Mouse (Mus musculus) brain, embryonic 18.5 days (tissue): ENCODE measurements at regions not wholly inside any gene's neighbourhood (a gene's known extent, or its start where the extent isn't known, plus 50 kb on each side); places are given as distances from the start of the nearest gene placed in this dataset.
A peak's percentile ranks its signal among the peaks of the same experiment; 100 is the strongest.

Experiments used
- DNase-seq: peaks from one replicate; pipeline ENCODE4 v3.0.0-alpha.2; 2012; ENCODE audit warnings: low read depth, low spot score

- DNase-seq, result no peak
Observed at GRCm38 (mm10) chr14:76917139-76917929, 119.2 kb upstream of the Ccdc122 start.

- no peak for DNase-seq
Observed at GRCm38 (mm10) chr14:76913850-76914249, 122.7 kb upstream of the Ccdc122 start.

- no peak for DNase-seq
Observed at GRCm38 (mm10) chr14:76912301-76913001, 124.1 kb upstream of the Ccdc122 start.

- DNase-seq, result no peak
Observed at GRCm38 (mm10) chr14:76911271-76911670, 125.3 kb upstream of the Ccdc122 start.

- DNase-seq, result no peak
Observed at GRCm38 (mm10) chr14:76910186-76910585, 126.4 kb upstream of the Ccdc122 start.

GRCm38 (mm10) chr14:76907941-76908340 is 128.6 kb upstream of the Ccdc122 start:
- no peak for DNase-seq

GRCm38 (mm10) chr14:76902962-76903757 is 133.4 kb upstream of the Ccdc122 start:
- no peak for DNase-seq

- no peak for DNase-seq
Observed at GRCm38 (mm10) chr14:76901490-76901889, 135.1 kb upstream of the Ccdc122 start.

GRCm38 (mm10) chr14:76899331-76899730 is 137.2 kb upstream of the Ccdc122 start:
- no peak for DNase-seq

- DNase-seq, result no peak
Observed at GRCm38 (mm10) chr14:76887708-76888107, 148.9 kb upstream of the Ccdc122 start.

- DNase-seq, result no peak
Observed at GRCm38 (mm10) chr14:76887201-76887600, 149.4 kb upstream of the Ccdc122 start.

GRCm38 (mm10) chr14:76883231-76883651 is 153.3 kb upstream of the Ccdc122 start:
- no peak for DNase-seq

GRCm38 (mm10) chr14:76882711-76883171 is 153.8 kb upstream of the Ccdc122 start:
- peak; percentile 64 for DNase-seq

- no peak for DNase-seq
Observed at GRCm38 (mm10) chr14:76880851-76881250, 155.7 kb upstream of the Ccdc122 start.

- DNase-seq, result no peak
Observed at GRCm38 (mm10) chr14:76877306-76877705, 159.3 kb upstream of the Ccdc122 start.

GRCm38 (mm10) chr14:76876015-76876414 is 160.6 kb upstream of the Ccdc122 start:
- DNase-seq, result peak; percentile 43

- no peak for DNase-seq
Observed at GRCm38 (mm10) chr14:76875266-76875900, 161.2 kb upstream of the Ccdc122 start.

GRCm38 (mm10) chr14:76874542-76875265 is 161.9 kb upstream of the Ccdc122 start:
- no peak for DNase-seq

GRCm38 (mm10) chr14:76873684-76874083 is 162.9 kb upstream of the Ccdc122 start:
- no peak for DNase-seq

GRCm38 (mm10) chr14:76872976-76873375 is 163.6 kb upstream of the Ccdc122 start:
- DNase-seq, result no peak

GRCm38 (mm10) chr14:76872510-76872909 is 164.1 kb upstream of the Ccdc122 start:
- DNase-seq, result no peak
